Mouse (Mus musculus): Measurements from ENCODE around the gene Dennd1a. TPM values are rescaled to one million over a fixed set of nuclear protein-coding genes. Genes with fewer than 3 reads are reported as not detected.
A peak's percentile ranks its signal among the peaks of the same experiment; 100 is the strongest.

Gene Dennd1a
- total RNA-seq, 2 experiments from 2014 or later: 71.8 to 85.8 TPM

DNA sequence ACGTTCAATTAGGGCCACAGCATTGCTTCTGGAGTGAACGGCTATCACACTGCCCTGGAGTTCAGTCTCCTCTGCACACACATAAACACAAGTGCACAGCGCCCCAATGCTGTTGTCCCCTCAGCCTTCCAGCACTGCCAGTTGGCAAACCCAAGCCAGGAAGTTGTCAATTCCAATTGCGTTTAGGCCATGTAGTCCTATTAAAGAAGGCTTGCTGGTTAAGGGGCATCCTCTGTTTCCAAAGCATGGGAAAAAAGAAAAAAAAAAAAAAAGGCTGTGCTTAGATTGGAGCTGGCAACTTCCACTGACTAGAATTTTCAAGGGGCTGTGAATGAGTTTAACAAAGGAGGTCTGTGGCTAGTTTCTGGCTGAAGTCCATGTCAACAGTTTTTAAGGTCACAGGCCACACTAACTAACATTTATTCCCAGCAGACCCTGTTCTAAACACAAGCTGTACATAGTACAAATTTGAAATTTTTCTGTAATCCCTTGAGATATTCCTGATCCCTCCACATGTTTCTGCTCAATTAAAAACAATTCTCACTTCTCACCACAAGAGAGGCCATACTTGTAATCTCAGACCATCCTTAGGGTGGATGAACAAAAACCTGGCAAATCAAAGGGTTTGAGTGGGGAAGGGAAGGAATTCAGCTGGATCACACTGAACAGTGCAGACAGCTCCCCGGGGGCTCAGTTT lies 175.4 kb downstream of the Dennd1a start:
- DNase-seq: peak; percentile 36 to 55

DNA sequence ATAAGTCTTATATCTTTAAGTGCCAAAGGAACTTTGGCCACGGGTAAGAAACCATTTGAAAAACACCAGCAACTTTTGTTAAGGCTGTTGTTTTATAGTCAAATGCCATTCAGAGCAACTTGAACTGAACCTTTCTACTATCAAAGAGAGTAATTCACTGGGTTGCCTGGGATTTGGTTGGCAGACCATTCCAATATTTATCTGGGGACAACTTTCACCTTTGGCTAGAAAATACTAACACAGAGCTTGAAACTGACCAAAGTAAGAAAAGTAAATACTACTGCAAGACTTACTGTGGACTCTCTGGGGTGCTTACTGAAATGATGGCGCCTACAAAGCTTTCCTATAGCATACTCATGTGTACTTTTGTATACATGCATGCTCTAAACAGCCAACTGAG lies 178.6 kb downstream of the Dennd1a start:
- DNase-seq: no peak

DNA sequence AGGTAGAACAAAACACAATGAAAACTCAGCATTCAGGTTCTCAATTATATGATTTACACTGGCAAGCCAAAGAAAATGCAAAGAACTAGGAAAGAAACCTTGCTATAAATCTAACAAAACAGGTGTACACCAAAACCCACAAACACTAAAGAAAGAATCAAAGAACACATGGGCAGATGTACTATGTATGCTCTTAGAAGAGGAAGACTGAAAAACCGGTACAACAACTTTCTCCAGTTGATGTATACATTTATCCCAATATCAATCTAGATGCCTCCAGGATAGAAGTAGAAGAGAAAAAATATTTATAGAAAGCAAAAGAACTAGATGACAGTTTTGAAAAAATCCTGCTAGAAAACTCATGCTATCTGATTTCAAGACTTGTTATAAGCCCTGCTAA lies 184.5 kb downstream of the Dennd1a start:
- DNase-seq: no peak

DNA sequence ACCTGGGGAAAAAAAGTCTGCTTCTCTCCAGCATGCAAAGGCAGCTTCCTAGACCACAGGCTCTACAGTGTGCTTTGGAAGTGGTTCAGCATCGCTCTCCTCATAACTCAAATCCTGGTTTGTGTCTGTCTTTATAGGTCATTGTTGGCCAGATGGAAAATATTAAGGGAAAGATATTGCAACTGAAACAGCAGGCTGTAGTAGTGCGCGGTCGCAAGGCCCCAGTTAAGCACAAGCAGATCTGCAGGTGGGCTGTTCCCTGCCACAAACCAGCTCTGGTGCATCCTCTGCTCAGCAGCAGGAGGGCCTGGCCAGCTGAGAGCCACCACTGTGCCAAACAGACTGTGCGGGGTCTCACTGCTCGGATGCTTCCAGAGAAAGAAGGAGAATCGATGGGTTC lies 186.9 kb downstream of the Dennd1a start:
- peak in 1 of 2 experiments; percentile 18 for DNase-seq

DNA sequence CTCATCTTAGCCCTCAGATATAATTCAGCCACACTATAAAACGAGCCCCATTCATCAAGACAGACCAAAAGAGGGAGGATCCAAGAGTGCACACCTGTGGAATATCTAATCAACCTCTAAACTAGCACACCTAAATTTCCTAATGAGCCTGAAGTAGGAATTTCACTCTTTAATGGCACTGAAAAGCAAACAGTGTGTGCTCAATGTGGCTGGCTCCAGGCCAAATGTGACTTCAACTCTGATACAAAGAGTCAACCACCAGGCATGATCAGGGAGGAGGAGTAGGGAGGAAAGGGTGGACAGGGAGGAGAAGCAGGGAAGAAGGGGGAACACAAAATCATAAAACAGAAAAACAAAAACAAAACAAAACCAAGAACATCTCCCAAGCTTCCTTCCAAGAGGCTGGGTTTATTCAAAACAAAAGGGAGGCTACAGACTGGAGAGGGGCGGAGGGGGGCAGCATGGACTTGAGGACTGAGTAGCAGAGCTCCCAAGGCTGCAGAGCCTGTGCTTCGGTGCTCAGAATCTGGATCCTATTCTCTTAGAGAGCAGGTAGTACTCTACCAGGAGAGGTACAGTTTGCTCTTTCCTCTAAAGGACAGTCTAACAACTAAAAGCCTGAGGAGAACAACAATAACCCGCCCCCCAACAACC lies 187.9 kb downstream of the Dennd1a start:
- no peak for DNase-seq

DNA sequence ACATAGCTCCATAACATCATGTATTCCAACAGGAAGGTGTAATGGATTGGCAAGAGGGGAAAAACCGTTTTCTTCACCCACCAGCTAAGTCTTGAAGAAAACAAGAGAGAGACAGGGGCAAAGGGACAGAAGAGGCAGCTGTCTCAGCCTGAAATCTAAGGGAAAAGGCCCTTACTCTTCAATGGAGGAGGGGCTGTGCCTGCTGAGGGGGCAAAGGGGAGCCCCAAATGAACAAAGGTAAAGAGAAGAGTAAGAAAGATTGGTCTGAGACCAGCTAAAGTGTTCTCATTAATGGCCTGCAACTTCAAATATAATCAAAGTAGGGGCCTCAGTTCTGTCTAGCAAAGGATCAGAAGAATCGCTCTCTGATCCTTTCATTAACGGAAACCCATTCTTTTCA lies 189.7 kb downstream of the Dennd1a start:
- no peak for DNase-seq

DNA sequence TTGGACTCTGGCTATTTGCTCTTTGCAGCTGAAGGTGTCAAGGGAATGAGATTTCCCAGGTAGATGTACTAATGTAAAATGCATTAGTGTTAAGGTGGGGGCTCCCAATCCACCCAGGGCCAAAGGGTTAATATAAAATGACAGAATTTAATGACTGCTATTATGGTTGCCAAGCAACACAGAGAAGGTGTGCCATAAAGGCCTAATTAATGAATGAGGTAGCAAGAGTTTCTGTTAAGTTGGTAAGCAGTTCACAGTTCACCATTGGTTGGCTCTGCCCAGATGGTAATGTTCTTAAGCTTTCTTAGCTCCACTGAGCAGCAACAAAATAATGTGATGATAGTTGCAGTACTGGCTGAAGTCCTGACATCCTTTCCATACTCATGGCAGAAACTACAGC lies 190.9 kb downstream of the Dennd1a start:
- no peak for DNase-seq

DNA sequence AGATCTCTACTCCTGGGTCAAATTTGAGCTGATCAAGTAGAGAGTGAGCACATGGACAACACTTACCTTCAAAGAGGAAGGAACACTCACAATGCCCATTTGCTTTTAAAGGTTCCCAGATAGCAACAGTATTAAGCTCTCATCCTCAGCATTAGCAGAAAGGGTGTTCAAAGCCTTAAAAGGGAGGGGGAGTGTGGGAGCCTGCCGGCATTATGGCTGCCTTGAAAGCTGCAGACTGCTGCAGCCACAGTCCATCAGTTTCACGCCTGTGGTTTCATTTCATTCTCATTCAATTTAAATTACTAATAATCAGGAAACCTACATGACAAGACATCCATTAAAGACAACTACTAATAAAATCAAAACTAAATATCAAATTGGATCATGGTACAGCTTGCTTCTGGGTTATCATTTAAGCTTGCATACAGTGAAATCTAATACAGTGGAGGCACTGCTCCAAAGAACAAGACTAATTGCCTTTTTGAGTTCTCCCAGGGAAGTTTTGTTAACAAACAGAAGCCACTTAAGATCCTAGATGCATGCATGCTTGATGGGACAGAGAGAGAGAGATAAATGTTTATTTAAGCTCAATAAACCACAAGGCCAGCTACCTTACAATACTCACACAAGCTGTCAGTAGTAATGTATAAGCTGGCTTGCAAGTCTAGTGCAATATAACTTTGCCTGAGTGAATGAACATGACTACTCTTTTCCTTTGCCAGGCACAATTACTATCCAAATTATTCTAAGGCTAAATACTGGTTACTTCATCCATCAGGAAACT lies 192.6 kb downstream of the Dennd1a start:
- no peak for DNase-seq

DNA sequence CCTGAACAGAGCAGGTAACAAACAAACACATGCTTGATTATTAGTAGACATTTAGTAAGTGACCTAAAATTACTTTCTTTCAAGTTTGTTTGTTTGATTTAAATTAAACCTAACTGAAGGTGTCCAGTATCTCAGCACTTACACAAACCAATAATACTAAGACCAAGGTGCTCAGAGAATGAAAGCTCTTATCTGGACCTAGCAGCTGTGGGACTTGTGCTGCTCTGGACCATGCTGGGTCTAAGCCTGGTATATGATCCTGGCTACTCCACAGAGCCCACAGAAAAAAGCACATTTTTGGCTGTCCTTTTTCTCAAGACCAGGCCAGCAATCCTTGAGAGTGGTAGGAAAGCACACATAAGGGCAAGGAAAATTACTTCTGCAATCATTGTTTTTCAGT lies 193.2 kb downstream of the Dennd1a start:
- no peak for DNase-seq

DNA sequence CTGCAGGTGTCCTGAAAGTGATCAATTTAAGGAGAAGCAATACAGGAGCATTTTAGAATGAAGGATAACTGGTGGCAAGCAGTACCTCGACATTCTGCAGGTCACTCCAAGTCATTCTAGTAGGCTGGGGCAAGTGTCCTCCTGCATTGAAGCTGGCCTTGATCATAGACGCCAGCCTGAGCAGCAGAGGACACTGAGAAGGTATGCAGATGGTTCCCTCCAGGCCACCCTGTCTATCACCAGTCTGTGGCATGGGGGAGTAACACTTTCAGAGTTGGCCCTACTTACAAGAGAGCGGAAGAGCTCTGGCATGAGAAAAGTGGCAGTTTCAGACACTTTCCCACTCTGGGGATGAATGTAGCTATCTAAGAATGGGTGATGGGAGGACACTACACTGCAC lies 193.9 kb downstream of the Dennd1a start:
- no peak for DNase-seq

DNA sequence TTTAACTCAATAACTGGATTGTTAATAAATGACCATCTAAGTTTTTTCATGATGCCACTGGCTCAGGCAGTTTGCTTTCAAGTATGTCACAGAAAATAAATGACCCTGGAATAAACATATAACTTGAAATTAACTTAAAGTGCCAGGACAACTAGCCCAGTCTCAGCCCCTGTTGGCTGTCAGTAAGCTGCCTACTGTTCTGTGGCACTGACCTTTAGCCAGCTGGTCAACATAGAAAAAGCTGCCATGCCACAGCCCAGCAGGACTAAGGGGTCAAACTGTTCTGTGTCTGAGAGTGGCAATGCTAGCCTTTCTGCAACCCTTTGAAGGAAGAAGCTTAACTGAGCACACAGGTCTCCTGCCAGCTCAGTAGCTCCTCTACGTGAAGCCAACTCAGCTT lies 198.8 kb downstream of the Dennd1a start:
- no peak for DNase-seq

DNA sequence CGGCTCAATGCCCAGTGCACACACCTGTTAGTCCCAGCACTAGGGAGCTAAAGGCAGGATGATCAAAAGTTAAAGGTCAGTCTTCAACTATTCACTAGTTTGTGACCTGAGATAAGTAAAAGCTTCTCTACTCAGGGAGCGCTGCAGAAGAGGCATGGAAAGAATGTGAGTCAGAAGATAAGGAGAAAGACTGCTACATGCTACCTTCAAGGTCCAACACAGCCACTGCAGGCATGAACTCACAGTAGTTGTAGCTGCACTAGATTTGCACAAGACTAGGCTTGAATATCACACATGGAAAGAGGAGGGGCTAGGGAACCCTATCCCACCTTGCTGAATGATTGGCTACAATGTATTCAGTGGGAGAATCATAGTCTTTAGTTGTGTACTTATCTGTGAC lies 202.1 kb downstream of the Dennd1a start:
- no peak for DNase-seq

DNA sequence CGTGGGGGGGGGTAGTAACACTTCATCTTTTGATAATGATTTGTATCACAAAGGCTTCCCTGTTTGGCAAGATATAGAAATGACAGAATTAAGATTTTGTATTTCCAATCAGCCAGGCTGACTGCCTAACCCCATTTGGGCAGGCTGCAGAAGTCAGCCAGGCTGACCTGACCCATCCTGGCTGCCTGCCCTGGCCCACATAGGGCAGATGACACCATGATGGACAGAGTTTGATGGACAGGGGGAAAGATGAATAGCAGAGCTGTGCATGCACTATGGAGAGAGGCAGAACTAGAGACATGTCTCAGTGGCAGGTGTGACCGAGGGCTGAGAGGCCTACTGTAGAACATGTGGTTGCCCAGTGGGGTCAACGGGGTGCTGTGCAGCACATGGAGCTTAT lies 203.9 kb downstream of the Dennd1a start:
- no peak for DNase-seq

DNA sequence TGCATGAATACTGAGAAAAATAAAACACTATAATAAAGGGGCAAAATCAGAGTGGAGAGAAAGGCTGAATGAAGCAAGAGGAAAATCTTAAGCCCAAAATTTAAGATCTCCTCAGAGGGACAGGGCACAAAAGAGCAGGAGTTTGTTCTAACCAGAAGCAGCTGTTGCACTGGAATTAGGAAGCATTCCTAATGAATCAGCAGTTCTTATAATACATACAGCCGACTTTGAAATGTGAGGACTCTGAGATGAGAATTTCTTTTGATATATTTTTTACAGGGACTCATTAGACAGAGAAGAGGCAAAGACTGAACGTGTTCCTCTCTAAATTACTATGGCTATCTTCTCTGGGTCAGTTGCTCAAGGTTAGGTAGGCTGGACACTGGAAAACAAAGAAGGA lies 212.7 kb downstream of the Dennd1a start:
- no peak for DNase-seq

DNA sequence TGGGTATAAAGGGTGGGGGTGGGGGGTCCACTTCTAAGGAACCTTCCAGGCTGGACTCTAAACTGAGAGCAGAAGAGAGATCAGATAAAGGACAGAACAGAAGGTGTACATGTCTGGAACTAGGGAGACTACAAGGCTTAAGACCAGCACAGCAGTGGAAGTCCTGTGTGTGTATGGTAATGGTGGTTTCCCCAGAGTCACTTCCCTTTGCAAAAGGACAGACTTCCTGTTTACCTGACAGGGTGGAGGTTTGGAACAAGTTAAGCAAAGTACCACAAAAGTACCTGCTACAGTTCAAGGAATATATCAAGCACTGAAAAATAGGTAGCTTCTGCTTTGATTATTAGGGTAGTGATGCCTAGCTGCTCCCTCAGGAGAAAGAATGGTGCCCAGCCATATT lies 215.1 kb downstream of the Dennd1a start:
- DNase-seq: no peak

DNA sequence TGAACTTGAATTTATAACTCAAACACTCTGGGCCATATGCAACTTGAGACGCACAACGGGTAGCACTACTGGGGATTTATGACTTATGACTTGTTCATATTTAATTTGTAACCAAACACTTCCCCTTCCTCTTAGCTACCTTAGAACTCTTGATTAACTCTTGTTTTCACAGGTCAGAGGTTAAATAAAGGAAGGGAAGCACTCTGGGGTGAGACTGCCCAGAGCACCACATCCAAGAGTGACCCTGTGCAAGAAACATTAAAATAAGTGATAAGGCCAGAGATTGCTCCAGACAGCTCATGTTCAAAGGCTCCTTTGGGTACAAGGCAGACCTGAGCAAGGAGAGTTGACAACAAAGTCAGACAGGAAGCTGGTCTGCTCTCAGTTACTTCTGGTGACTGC lies 219.0 kb downstream of the Dennd1a start:
- DNase-seq: no peak

DNA sequence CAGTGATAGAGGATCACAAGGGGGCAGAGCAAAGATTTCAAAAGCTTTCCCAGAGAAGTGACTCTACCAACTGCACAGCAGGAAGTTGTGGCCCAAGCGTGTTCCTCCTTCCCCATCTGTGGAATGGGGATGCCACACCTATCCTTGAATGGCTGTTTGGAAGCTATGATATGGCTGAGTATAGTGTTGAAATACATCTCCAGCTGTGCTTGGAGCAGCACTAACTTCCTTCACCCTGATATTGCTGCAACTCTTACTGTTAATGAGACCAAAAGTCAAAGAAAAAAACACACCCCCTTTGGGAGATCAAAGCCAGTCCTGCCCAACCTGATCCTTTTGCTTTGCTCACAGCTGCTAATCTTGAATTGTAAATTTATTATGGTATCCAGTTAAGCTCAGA lies 221.3 kb downstream of the Dennd1a start:
- DNase-seq: no peak

DNA sequence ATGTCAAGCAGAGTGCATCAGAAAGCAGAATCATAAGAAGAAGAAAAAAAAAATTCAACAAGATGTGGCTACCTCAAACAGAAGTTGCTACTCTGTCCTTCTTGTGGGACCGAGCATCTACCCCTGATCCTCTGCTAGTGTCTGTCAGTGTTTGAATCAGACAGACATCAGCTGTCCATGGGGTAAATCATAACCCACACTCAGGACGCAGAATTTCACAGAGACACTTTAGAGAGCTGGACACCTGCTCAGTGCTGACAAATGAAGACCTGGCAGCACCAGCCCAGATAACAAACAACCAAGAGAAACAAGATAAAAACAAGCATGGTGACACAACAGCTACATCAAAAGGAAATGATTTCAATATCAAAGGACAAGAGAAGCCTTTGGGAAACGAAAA lies 222.9 kb downstream of the Dennd1a start:
- DNase-seq: no peak

DNA sequence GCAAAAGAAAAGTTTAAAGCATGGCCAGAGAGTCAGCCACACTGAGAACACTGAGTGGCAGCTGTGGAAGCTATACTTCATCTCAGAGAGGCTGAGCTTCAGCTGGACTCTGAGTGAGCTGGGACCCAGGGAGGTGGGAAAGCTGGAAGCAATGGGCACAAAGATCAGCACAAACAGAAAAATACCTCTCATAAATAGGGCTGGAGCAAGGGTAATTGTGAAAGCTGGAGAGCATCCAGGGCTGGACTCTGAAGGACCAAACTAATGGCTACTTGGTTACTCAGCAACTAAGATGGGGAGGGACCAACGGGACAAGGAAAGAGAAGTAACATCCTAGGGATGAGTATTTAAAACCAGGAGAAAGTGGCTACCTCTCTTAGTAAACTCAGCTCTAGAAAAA lies 225.0 kb downstream of the Dennd1a start:
- DNase-seq: no peak

DNA sequence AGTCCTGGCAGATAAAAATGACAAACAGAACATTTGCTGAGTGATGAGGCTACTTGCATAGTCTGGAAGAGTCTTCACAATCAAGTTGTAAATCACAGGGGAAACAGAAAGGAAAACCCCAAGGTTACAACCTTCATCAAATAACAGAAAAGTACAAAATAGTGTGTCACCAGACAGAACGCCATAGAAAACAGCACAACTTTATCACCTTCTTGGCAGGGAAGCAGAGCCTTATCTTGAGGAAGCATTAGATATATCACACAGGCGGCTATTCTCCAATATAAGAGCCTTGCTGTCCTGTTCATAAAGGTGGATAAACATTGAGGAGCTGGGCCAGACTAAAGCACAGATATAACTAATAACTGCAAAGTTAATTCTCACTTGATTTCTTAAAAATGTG lies 225.7 kb downstream of the Dennd1a start:
- no peak for DNase-seq

DNA sequence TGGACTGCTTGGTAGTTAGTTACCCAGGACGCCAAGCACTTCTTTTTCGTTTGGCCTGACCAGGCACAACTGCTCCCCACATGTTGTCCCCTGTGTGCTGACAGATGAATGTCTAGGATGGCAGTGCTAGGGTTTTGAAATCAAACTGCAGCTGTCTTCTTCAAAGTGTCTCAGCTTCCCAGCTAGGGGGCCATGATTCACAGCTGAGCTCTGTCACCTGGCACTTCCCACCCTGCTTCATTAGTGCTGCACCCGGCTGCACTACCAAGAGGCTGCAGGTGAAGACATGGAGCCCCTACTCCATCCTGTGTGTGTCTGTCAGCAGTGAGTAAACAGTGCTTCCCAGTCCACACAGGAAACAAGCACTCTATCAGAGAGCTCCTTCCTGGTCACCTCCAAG lies 234.8 kb downstream of the Dennd1a start:
- DNase-seq: no peak

DNA sequence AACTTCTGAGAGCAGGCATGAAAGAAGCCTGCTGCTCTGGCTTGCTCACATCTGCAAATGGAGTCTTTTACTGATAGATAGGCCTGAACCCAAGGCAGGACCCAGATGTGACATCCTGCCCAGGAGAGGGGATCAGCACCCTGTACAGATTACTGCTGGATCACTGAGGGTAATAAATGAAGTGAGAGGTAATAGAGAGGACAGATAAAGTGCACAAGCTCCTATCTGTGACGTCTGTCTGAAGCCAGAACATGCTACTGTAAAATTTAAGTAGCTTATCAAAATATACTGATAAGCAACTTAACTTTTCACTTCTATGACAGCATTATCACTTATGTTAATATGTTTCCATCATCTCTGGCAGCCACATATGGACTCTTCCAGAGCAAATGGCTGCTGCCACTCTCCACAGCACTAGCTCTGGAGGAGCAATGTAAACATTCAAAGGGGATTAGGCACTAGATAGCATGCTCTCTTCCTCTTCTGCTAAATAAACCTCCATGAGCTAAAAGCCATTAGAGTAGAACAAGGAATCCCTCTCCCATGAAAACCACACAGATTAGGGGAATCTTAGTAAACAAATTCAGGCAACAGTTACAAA lies 235.6 kb downstream of the Dennd1a start:
- no peak for DNase-seq

DNA sequence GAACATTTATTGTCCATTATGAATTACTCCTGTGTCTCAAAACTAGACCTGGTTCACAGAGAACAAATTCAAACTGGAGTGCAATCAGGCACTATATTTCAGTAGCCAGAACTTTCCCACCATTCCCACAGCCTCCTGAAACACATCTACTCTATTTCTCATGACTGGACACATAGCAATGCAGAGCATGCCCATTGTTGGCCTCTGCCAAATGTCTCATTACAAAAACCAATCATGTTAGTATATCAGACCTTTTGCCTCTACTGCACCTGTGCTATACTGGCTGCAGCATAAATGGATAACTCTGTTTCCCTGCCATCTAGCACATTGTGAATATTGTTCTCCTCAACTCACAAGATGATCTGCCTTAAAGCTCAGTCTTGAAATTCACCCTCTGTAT lies 238.2 kb downstream of the Dennd1a start:
- no peak for DNase-seq

Measured in layer of hippocampus, postnatal 36 days (tissue).